Mouse (Mus musculus): ENCODE results near the gene Nkpd1. TPM values are rescaled to one million over a fixed set of nuclear protein-coding genes. Genes with fewer than 3 reads are reported as not detected.

Gene Nkpd1
- total RNA-seq, 2 experiments from 2014 or later, result not detected

DNA sequence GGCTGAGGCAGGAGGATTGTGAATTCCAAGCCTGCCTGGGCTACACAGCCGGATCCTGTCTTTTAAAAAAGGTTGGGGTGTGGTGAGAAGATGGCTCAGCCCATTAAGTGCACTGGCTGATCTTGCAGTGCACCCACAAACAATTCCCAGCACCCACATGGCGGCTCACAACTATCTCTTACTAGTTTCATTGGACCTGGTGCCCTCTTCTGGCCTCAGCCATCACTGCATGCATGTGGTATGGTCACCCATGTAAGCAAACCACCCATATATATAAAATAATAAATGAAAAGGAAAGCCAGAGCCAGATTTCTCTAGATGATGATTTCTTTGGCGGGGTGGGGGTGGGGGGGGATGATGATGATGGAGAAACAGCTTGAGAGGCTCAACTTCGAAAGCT lies 46.8 kb downstream of the Nkpd1 start:
- no peak for DNase-seq
- intact Hi-C loops (cut with DNase I), result no loop called here

DNA sequence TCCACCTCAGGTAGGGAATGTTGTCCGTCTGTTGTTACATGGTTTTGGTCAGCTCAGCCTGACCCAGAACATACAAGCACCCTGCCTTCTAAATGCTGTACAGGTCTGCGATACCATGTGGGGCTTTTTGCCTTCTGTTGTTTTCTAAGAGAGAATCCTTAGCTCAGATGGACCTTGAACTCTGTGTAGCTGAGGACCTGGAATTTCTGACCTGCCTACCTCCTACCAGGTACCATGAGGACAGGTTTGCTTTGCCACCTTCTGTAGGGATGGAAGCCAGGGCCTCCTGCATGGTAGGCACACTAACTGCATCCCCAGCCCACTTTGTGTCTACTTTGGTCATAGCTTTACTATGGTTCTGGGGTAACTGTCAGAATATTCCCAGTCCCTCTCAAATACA lies 48.2 kb downstream of the Nkpd1 start:
- intact Hi-C loops (cut with DNase I), result no loop called here
- no peak for DNase-seq

DNA sequence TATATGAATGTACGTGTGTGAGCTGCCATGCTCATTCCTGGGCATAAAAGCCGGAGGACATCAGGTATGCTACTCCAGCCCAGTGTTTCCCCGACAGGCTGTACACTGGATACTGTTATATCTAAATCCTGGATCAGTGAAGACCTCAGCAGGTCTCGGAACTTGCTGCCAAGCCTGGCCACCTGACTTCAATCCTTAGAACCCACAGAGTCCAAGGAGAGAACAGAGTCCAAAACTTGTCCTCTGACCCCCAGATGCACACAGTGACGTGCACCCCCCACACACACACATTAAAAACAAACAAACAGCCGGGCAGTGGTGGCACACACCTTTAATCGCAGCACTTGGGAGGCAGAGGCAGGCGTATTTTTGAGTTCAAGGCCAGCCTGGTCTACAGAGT lies 49.8 kb downstream of the Nkpd1 start:
- intact Hi-C loops (cut with DNase I), result no loop called here

DNA sequence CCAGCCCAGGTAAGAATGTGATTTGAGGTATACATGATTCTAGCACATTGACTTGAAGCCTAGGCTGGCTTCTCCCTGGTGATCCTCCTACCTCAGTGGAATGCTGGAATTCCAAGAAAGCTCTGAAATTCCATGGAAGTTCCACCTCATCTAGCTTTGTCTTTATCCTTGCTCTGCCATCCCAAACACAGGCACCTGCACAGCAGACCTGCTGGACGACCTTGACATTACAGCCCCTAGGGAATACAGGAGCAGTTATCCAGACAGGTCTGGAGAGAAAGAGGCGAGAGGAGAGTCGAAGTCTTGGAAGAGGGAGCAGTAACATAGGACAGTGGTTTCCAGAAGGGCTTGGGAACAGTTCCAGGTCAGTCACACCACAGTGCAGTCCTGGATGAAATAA lies 52.0 kb downstream of the Nkpd1 start:
- no peak for DNase-seq
- intact Hi-C loops (cut with DNase I), result loop anchor here (5.0 kb wide), 2 partner anchors 47 to 62 kb away; partner anchors contain the start of genes Bloc1s3 and Trappc6a

More for the DNA sequence above, 49.8 kb downstream of the Nkpd1 start:
- DNase-seq, result no peak

DNA sequence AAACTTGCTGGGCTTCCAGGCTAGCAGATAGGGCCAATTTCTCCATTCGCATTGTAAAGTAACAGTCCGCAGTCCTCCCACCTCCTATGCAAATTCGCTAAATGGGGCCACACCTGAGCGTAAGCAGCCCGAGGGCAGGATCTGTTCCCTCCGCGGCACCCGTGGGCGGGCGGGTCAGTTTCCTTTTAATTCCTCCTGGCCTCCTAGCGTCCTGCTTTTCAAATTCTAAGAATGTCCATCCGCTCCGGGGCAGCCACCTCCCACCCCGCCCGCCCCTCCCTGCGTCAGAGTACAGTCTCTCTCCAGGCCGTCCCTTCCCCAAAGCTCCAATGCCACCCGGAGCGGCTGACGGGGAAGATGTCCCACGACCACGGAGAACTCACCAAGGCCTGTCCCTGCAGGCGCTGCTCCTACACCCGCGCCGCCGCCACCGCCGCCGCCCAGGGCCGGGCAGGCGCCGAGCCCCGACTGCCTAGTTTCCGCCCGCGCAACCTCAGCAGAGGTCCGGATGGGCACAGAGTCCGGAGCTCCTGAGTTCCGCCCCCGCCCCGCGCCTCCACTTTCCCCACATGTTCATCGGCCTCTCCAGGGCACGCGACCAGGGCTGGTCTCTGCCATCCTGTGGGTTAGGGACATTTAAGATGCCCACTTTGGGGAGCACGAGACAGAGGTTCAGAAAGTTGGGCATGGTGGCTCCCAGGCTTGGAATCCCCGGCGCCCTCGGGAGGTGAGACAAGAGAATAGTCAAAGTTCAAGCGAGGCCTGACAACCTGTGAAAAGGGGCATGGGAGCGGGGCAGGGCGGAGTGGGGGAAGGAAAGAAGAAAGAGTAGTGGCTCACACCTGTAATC lies 55.5 kb downstream of the Nkpd1 start:
- DNase-seq, result peak; percentile 70 to 84
- intact Hi-C loops (cut with DNase I), result loop anchor here (5.0 kb wide), 2 partner anchors 51 to 66 kb away; partner anchors contain the start of genes Bloc1s3 and Trappc6a

DNA sequence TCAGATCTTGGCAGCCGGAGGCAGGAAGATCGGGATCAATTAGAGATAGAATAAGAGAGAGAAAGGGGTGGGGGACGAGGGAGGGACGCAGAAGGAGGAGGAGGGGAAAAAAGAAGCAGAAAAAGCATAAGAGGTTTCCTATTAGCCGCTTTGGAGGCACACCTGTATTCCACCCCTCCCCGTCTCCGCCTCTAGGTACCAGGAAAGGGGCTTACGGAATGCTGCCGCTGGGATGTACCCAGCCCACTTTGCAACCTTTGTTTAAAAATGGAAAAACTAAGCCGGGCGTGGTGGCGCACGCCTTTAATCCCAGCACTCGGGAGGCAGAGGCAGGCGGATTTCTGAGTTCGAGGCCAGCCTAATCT lies 56.1 kb downstream of the Nkpd1 start:
- intact Hi-C loops (cut with DNase I), result loop anchor here (5.0 kb wide), 2 partner anchors 51 to 66 kb away; partner anchors contain the start of genes Bloc1s3 and Trappc6a
- DNase-seq, result no peak

Other genes starting within 250 kb of the Nkpd1 start
- gene Vasp, start 246.0 kb upstream of the Nkpd1 start, total RNA-seq (2021), result 10 to 100 TPM; 15.9 to 20.6 TPM
- under 1 TPM in 1 of 2 experiments, not detected in 1; 0.35 TPM for gene Ppm1n, start 237.8 kb upstream of the Nkpd1 start, total RNA-seq (2021)
- gene Rtn2, start 235.2 kb upstream of the Nkpd1 start, total RNA-seq (2021), result 1,000 to 10,000 TPM in 1 of 2 experiments, 100 to 1,000 TPM in 1; 974 to 1,054 TPM
- gene Fosb, start 207.8 kb upstream of the Nkpd1 start, total RNA-seq (2021), result under 1 TPM; 0.15 to 0.31 TPM
- 10 to 100 TPM; 24.5 to 29.0 TPM for gene Ercc1, start 173.1 kb upstream of the Nkpd1 start, total RNA-seq (2021)
- gene Cd3eap, start 158.4 kb upstream of the Nkpd1 start, total RNA-seq (2021), result 10 to 100 TPM in 1 of 2 experiments, 1 to 10 TPM in 1; 9.3 to 10.2 TPM
- 1 to 10 TPM; 2.4 to 2.6 TPM for gene Ppp1r13l, start 158.1 kb upstream of the Nkpd1 start, total RNA-seq (2021)
- gene Ercc2, start 135.8 kb upstream of the Nkpd1 start, total RNA-seq (2021), result 1 to 10 TPM; 8.5 to 9.8 TPM
- under 1 TPM; 0.25 to 0.38 TPM for gene Klc3, start 113.7 kb upstream of the Nkpd1 start, total RNA-seq (2021)
- over 10,000 TPM; 41,999 to 48,159 TPM for gene Ckm, start 113.1 kb upstream of the Nkpd1 start, total RNA-seq (2021)
- 10 to 100 TPM; 14.9 to 15.5 TPM for gene Mark4, start 59.0 kb upstream of the Nkpd1 start, total RNA-seq (2021)
- gene Exoc3l2, start 54.5 kb upstream of the Nkpd1 start, total RNA-seq (2021), result under 1 TPM; 0.51 to 0.72 TPM
- gene Bloc1s3, start 9.5 kb upstream of the Nkpd1 start, total RNA-seq (2021), result 1 to 10 TPM; 1.5 to 1.7 TPM
- gene Trappc6a, start 9.4 kb upstream of the Nkpd1 start, total RNA-seq (2021), result 1 to 10 TPM; 6.4 to 8.8 TPM
- gene Ppp1r37, start 45.2 kb downstream of the Nkpd1 start, total RNA-seq (2021), result 10 to 100 TPM; 34.8 to 41.4 TPM
- gene Zfp296, start 59.4 kb downstream of the Nkpd1 start, total RNA-seq (2021), result under 1 TPM; 0.23 to 0.44 TPM
- gene Gemin7, start 59.8 kb downstream of the Nkpd1 start, total RNA-seq (2021), result 10 to 100 TPM; 59.1 to 65.1 TPM
- gene Clasrp, start 86.6 kb downstream of the Nkpd1 start, total RNA-seq (2021), result 10 to 100 TPM; 10.9 to 12.0 TPM
- 1 to 10 TPM; 5.1 to 6.0 TPM for gene Relb, start 111.6 kb downstream of the Nkpd1 start, total RNA-seq (2021)
- gene Clptm1, start 147.2 kb downstream of the Nkpd1 start, total RNA-seq (2021), result 10 to 100 TPM; 39.2 to 45.7 TPM
- gene Apoc2, start 160.1 kb downstream of the Nkpd1 start, total RNA-seq (2021), result under 1 TPM in 1 of 2 experiments, not detected in 1; 0.99 TPM
- not detected for gene Gm44805, start 163.6 kb downstream of the Nkpd1 start, total RNA-seq (2021)
- gene Apoc4, start 163.6 kb downstream of the Nkpd1 start, total RNA-seq (2021), result under 1 TPM in 1 of 2 experiments, not detected in 1; 0.43 TPM
- 1 to 10 TPM in 1 of 2 experiments, under 1 TPM in 1; 0.94 to 1.4 TPM for gene Apoc1, start 174.8 kb downstream of the Nkpd1 start, total RNA-seq (2021)
- gene Apoe, start 181.3 kb downstream of the Nkpd1 start, total RNA-seq (2021), result 10 to 100 TPM; 49.0 to 51.4 TPM
- gene Tomm40, start 197.6 kb downstream of the Nkpd1 start, total RNA-seq (2021), result 10 to 100 TPM; 36.8 to 47.6 TPM
- 1 to 10 TPM; 2.0 to 2.3 TPM for gene Nectin2, start 232.6 kb downstream of the Nkpd1 start, total RNA-seq (2021)